Mouse (Mus musculus) right cerebral cortex, postnatal 10 days (tissue): ENCODE measurements around the gene Cdh11.
"Not testable (repeated sequence)": the region's sequence is repeated elsewhere in the genome, so short reads cannot be mapped to it uniquely, and the experiment has no call there.

ENCODE experiments used
- DNase-seq, 2 experiments: peaks; one replicate each; pipeline ENCODE4 v3.0.0; 2021; ENCODE audit warnings: low spot score in 2 of 2

Gene Cdh11

DNA sequence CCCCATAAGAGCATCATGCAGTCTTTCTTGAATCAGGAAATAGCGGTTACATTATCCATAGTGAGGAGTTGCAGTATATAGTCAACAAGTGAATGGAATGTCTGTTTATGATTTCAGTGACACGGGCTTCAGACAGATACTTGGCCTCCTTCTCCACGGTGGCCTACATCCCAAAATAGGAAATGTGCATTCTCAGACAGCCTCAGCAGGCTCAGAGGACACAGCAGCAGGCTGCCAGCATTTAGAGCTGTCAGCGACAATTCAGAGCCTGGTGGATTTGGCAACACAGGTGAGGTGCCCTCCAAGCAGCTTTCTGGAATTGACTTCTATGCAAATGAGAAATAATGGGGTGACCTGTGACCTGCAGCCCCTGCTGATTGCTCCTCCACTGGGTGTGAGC is 69.5 kb downstream of the Cdh11 start:
- DNase-seq, result no peak

DNA sequence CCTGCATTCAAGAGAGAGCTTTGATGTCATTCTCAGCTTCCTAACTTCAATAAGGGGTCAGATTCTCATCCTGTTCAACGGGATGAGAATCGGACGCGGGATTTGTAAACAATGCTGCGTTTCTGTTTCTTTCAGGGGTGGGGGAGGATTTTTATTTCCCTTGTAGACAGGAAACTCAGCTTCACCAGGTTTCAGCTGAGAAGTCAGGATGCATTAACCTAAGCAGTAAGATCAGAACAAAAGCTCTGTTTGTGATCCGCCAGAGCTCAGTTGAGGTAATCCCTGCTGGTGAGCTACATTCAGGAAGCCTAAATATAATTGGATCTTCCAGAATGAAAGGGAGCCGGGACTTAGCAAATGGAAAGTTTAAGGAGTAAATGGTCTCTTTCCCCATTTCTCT is 78.1 kb downstream of the Cdh11 start:
- no peak for DNase-seq

DNA sequence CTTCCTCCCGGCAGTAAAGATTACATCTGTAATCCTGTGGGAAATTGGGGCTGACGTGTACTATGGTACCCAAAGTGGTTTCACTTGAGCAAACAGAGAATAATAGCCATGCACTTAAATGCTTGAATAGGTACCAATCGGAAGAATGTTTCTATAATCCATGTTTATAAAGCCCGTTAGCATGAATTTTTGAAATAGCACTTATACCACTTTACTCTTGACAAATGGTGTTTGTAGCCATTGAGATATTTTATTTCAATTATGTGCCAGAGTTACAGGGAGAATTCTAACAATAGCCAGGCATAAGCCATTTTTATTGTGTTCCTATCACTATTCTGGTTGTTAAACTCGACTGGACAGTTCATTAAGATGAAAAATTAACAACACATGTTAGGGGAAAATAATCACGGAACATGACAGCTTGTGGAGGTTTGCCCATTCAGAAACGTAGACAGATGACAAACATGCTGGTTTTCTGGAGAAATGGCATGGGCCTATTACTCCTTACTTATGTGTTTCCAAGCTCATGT is 80.0 kb downstream of the Cdh11 start:
- DNase-seq, result no peak

DNA sequence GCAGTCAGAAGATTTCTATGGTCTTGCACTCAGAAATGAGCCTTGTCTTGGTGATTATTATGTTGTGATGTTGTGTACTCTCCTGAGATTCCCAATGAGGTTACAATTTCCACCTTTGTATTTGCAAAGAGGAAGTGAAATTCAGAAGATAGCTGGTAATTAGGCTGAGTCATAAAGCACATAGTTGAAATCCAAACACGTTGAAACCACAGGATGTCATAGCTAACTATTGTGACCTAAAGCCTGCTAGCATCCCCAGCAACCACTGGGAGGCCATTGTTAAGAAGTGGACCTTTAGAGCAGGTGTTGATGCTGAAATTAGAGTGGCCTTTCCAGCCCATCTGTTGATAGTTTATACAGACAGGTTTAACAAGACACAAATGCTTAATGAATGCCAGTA is 85.2 kb downstream of the Cdh11 start:
- DNase-seq, result no peak

DNA sequence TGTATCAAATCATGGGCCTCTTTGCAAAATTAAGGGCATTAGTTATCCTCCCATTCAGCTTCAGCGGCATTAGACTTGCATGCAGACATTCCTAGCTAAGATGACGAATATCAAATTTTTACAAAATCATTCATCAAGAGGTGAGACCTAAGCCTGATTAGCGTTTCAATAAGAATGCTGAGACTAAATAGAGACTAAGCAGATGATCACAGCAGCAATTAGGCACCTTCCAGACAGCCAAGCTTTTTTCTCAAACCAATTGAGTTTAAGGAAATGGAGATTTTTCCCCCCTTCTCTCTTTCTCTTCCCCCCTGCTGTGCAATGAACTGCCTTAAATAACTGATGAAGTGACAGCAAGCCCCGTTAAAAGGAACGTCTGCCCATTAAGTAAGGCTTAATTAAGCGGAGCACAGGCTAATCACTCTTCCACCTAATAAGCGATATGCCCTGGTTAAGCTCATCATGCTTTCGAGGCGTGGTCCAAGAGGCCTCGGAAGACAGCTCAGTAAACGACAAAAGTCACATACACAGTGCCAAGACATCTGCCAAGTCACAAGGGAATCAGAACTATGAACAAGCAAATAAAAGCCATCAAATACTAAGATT is 87.1 kb downstream of the Cdh11 start:
- no peak for DNase-seq

DNA sequence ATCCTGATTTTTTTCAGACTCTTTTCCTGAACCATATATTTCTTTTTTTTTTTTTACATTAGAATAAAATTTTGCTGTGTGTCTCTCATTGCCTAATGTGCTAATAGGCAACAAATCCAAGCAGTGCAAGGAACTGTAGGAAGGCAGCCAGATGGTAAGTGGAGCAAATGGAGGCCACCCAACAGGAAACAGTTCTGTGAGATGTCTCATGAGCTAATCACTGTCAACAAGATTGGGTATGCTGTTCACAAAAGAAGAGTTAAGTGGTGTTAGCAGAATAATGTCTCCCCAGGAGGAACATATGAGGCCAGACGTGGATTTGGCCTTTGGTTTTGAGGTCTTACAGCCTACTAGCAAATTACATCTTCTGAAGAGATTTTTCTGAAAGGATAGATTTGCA is 92.0 kb downstream of the Cdh11 start:
- no peak for DNase-seq

DNA sequence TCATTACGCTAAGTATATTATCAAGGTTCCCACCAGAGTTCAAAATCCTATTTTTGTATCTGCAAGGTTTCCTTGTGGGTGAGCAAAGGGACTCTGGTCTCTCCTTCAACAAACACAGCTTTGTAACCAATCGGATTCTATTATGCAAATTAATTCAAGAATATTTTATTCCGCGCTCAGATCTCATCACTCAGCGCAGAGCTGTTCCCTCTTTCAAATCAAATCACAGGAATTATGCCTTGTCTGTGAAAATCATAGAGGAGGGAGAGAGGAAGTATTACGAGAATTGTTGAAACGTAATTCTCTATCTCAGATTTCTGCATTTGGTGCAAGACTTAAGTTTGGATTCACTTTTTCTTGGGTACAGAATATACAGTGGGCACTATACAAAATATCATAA is 100.0 kb downstream of the Cdh11 start:
- not testable (repeated sequence) for DNase-seq

DNA sequence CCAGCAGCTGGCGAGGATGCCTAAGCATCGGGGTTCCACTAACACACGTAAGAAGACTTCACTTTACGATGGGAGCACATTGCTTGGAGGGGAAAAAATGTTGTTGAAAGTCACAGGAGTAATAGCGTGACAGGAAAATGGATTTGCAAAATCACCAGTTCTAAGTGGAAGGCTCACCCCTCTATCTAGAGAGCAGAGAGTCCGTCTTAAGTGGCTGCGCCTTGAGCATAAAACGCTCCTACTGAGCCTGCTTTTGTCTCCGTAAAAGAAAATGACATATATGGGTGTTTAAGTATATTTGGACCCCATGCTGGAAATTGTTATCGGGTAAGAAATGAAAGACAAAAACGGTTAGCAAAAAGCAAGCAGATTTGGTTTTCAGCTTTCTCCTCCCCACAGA is 100.4 kb downstream of the Cdh11 start:
- no peak for DNase-seq

DNA sequence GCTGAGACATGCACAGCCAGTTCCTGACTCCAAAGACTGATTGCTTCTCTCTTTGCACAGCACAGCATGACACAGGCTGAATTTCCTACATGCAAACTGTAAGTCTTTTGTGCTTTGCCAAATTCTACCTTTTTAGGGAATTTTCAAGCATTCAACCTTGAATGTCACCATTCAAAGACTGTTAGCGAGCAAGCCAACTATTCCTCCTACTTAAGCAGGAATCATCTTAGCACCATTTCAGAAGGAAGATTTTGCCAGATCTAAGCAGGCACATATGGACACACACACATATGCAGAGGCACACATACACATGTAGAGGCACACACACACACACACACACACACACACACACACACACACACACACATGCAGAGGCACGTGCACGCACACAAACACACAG is 108.3 kb downstream of the Cdh11 start:
- DNase-seq, result no peak

DNA sequence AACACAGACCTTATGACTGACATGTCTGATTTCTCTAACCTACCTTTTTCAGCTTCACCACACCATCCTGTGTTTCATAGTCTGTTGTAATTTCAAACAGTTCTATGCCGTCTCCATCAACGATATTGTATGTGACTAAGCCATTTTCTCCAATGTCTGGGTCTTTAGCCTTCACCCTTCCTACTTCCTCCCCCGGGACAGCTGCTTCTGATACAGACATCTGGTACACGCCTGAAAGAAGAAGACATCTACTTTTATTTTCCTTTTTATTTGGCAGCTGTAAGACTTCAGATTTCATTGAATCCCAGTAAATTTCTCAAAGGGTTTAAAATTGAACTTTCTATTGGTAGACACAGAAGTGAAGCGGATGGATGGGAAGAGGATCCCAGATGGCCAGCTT is 120.9 kb downstream of the Cdh11 start:
- not testable (repeated sequence) for DNase-seq

DNA sequence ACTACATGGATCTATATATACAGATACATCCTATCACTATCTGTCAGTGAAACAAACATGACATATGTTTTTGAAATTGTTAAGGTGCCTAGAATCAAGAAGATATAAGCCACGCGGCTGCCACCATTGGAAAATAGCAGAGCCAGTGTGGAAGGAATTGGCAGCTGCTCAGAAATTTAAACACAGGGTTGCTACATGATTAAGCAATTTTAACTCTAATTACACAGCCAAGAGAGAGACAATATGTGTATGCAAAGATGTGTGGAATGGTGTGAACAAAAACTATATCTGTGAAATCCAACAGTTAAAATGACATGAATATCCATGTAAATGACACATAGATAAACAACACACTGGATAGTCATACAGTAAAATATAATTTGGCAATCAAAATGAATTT is 128.9 kb downstream of the Cdh11 start:
- DNase-seq, result no peak

DNA sequence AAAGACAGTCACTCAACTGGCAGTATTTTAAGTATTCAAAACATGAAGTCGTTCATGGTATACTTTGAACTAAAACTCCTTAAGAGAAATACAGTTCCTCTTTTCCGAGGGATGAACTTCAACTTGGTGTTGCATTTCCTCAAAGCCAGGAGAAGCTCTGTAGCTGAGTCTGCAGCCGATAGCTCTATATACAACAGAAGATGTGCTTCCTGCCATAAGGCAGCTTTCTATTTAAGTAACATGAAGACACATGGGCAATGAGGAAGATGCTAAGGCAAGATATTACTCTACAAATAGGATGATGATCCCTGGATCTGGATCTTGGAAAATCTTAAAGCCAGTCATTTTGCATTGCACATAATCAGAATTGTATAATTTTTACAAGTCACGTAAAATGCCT is 133.5 kb downstream of the Cdh11 start:
- no peak for DNase-seq

DNA sequence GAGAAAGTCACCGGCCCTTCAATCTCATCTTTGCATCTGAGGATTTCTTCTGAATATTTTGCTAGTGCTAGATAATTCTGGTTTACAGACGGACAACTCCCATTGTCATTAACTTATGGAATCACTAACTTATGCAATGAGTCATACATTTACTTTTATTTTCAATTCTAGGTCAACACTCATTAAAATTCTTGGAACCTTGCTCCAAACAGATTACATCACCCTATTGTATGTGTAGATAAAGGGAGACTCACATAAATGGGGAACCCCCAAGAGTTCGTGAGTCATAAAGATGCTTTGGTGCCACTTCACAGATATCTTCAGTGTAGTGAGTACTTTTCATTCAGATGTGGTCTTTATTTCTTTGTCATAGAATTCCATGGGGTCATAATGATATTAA is 158.3 kb downstream of the Cdh11 start:
- no peak for DNase-seq

DNA sequence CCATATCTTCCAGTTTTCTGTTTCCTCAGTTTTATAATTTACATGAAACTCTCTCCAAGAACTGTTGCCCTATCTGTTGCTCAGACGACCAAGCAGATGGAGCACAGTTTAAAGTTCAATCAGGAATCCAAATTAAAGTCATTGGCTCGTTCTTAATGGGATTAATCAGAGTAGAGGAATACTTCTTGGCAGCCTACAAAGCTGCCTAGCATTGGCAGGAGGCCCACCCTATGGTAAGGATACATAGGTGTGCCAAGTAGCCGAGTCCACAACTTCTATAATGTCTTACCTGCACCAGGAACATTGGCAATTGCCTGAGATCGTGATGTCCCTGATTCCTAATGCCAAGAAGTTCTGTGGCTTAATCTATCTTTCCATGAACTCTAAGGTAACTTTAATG is 173.3 kb downstream of the Cdh11 start:
- no peak for DNase-seq

DNA sequence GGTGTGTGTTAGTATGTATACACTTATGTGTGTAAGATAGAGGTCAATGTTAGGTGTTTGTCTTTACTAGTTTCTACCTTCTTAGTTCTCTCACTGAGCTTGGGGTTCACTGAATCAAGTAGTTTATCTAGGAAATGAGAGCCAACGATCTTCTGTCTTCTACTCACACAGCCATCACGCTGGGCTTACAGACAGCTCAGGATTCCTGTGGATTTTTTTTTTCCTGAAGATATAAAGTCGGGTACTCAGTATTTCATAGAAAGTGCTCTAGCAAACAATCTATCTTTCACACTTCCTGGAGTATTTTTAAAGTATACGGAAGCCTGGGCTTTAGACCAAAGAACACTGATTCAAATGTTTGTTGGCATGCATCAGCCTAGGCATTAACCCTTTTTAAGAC is 184.1 kb downstream of the Cdh11 start:
- no peak for DNase-seq

DNA sequence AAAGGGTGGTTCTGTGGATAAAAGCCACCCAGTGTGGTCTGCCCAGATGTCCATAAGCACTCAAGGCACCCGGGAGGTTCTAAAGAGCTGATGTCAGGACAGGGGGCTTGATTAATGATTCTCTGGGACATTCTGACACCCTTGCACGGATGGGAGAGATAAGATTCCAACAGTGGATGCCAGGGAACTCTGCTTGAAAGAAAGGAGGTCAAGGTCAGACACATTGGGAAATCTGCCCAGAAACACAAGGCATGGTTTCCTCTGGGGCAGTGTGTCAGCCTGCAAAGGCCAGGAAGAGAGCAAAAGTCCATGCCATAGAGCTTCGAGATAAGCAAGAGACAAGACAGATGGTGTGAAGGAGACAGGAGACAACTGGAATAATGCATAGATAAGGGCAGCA is 188.9 kb downstream of the Cdh11 start:
- DNase-seq, result no peak

DNA sequence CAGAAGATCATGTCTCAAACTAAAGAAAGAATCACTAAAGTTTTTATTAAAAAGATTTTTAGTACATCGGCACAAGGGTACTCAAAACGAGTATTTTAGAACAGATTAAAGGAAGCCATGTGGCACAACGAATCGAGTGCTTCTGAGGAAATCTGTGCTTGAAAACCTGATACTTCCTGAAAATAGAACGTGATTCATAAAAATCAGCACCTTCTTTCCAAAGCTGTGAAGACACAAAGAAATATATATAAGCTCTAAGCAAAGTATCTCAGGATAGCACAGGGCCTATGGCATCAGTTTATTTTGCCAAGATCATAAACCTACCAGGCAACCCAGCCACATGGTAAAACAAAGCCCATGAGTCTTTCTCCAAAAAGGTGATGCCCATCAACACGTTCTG is 191.5 kb downstream of the Cdh11 start:
- DNase-seq, result no peak
